ENCODE assay signal across 1 mouse cellular context in the genomic region with DNA sequence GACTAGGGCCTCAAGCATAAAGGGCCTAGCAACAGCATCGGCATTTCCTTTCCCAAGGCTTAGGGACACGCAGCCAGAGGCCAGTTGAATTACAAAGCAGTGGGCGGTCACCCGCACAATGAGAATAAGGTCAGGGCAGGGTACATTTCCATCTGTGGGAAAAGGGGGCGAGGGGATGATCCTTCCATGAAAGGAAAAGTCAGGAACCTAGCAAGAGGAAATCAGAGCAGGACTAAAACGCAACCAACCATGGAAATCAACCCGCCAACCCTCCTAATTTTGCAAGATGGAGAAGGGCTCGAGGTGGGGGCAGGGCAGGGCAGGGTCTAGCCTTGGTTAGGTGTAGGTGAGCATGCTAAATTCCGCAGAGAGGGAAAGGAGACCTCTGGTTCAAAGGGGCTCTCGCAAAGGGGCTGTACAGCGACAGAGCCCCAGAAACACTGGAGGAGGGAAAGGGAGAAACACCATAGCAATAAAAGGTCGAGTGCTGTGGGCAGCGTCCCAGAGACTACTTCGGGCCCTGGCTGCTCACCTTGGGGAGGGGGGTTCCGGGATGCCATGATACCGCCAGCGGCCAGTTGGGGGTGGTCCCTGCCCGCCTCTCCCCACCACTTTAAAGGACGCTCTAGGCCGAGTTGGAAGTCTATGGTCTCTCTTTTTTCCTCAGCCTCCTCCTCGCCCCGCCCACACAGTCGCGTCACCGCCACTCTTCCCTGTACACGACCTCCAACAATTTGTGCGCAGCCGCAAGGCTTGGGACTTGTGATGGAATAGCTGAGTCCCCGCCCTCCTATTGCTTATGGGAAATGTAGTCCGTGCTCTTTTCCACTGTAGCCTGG.
TF ChIP-seq lines count a peak whose summit lies in the region.

TSS of gene Fundc1 (minus strand) at position 705 of the 839 bp plus-strand sequence.

TF ChIP-seq in CH12.LX, 34 proteins besides CTCF, POLR2A, EP300 and RAD21 (continued from another document):
- TF ChIP-seq CHD1 (IDR thresholded peaks at IDR 0.05; ENCODE audit: low read depth, low read length) (0 out of 2 replicates have a peak, but pooled peaks have one; percentile 3), GABPA (IDR thresholded peaks at IDR 0.05; ENCODE audit: insufficient replicate concordance, low read depth, low read length) (no peak), NELFE (IDR thresholded peaks at IDR 0.05; ENCODE audit: low read depth, low read length) (peak; percentile 10; the same call in 1 of the 2 replicates), ELF1 (IDR thresholded peaks at IDR 0.05; ENCODE audit: low read depth, low read length) (peak; percentile 69), MAFK (IDR thresholded peaks at IDR 0.05; ENCODE audit: insufficient replicate concordance, low read length) (no peak), NRF1 (IDR thresholded peaks at IDR 0.05; ENCODE audit: low read depth, low read length) (peak; percentile 88), E2F4 (IDR thresholded peaks at IDR 0.05; ENCODE audit: insufficient replicate concordance, low read depth, low read length) (no peak), JUN (IDR thresholded peaks at IDR 0.05; ENCODE audit: insufficient read depth, low read depth, low read length) (no peak), TCF12 (IDR thresholded peaks at IDR 0.05; ENCODE audit: low read depth, low read length) (peak; percentile 46; the same call in 1 of the 2 replicates), MAX (IDR thresholded peaks at IDR 0.05; ENCODE audit: low read length) (no peak), ZMIZ1 (IDR thresholded peaks at IDR 0.05; ENCODE audit: low read depth, low read length) (no peak), ETS1 (conservative IDR thresholded peaks at IDR 0.05; ENCODE audit: low read depth, low read length) (no peak), ZKSCAN1 (IDR thresholded peaks at IDR 0.05; ENCODE audit: borderline replicate concordance, low read depth, low read length) (no peak), TBP (conservative IDR thresholded peaks at IDR 0.05; ENCODE audit: low read depth, low read length) (0 out of 2 replicates have a peak, but pooled peaks have one; percentile 71), SMC3 (IDR thresholded peaks at IDR 0.05; ENCODE audit: low read depth, low read length) (no peak), SIN3A (IDR thresholded peaks at IDR 0.05; ENCODE audit: low read length) (no peak), MYC (IDR thresholded peaks at IDR 0.05; ENCODE audit: low read depth, low read length) (no peak), IRF4 (IDR thresholded peaks at IDR 0.05; ENCODE audit: low read depth, low read length) (no peak), CHD2 (IDR thresholded peaks at IDR 0.05; ENCODE audit: low read length) (peak; percentile 44; the same call in 1 of the 2 replicates), ZC3H11A (IDR thresholded peaks at IDR 0.05; ENCODE audit: low read depth, low read length) (no peak), USF1 (IDR thresholded peaks at IDR 0.05; ENCODE audit: low read depth, low read length) (no peak), RCOR1 (conservative IDR thresholded peaks at IDR 0.05; ENCODE audit: low read depth, low read length) (no peak), JUND (conservative IDR thresholded peaks at IDR 0.05; ENCODE audit: low read depth, low read length) (no peak), PAX5 (IDR thresholded peaks at IDR 0.05; ENCODE audit: low read length) (no peak), USF2 (conservative IDR thresholded peaks at IDR 0.05; ENCODE audit: low read depth, low read length) (no peak), UBTF (IDR thresholded peaks at IDR 0.05; ENCODE audit: low read depth, low read length) (no peak), BHLHE40 (IDR thresholded peaks at IDR 0.05; ENCODE audit: low read depth, low read length) (no peak), MAZ (IDR thresholded peaks at IDR 0.05; ENCODE audit: low read depth, low read length) (no peak), HCFC1 (IDR thresholded peaks at IDR 0.05; ENCODE audit: low read depth, low read length) (peak; percentile 91), POLR2AphosphoS2 (IDR thresholded peaks at IDR 0.05; ENCODE audit: low read depth, low read length) (no peak), KAT2A (IDR thresholded peaks at IDR 0.05; ENCODE audit: insufficient replicate concordance, low read length) (peak; percentile 69; the same call in 1 of the 2 replicates), MXI1 (IDR thresholded peaks at IDR 0.05; ENCODE audit: low read depth, low read length) (no peak)
